Mouse (Mus musculus): Measurements from ENCODE around the gene St6galnac6. TPM values are rescaled to one million over a fixed set of nuclear protein-coding genes. Genes with fewer than 3 reads are reported as not detected.

The St6galnac6 gene
- polyA plus RNA-seq, 1 experiment from 2014 or later: 15.3 TPM

- WGBS: 61% methylated on average over 11 of the region's 11 CpGs
- H3K4me3 ChIP-seq (replicated peaks; ENCODE audit: low read depth, low read length): no peak overlapping the region
- DNase-seq (ENCODE audit: low spot score): no peak
Observed at GRCm38 (mm10) chr2:32589213-32589795, 10.2 kb upstream of the St6galnac6 start.

GRCm38 (mm10) chr2:32590224-32590623, 9.3 kb upstream of the St6galnac6 start:
- Histone ChIP-seq H3K4me3 (replicated peaks; ENCODE audit: low read depth, low read length) (no peak overlapping the region), H3K9ac (ENCODE audit: low read depth, low read length) (no peak overlapping the region), H3K4me1 (replicated peaks; ENCODE audit: insufficient read depth, low read length) (peaks cover 4% of the 10 kb centered on the region; the same call in 1 of the 2 replicates), H3K27ac (no peak overlapping the region), H3K36me3 (ENCODE audit: insufficient read depth, low read length) (peaks cover 6% of the 10 kb centered on the region; the same call in 1 of the 2 replicates), H3K27me3 (ENCODE audit: insufficient read depth, low read length) (no peaks in the 10 kb centered on the region), H3K9me3 (replicated peaks; ENCODE audit: low read length) (no peaks in the 10 kb centered on the region), H3K4me2 (ENCODE audit: low read length) (no peak overlapping the region)
- WGBS: 61% methylated on average over 10 of the region's 10 CpGs
- TF ChIP-seq CTCF (IDR thresholded peaks at IDR 0.05; ENCODE audit: low read depth): no peak
- no peak for ATAC-seq (replicated peaks; ENCODE audit: low FRiP score, low read depth)
- DNase-seq (ENCODE audit: low spot score): no peak

More at GRCm38 (mm10) chr2:32589213-32589795, 10.2 kb upstream of the St6galnac6 start:
- H3K27me3 ChIP-seq (ENCODE audit: insufficient read depth, low read length): no peaks in the 10 kb centered on the region
- TF ChIP-seq CTCF (IDR thresholded peaks at IDR 0.05; ENCODE audit: low read depth): no peak
- no peak overlapping the region for H3K9ac ChIP-seq (ENCODE audit: low read depth, low read length)
- H3K4me2 ChIP-seq (ENCODE audit: low read length): 0 out of 2 replicates have a peak overlapping the region, but pooled peaks have one; percentile 13
- ATAC-seq (replicated peaks; ENCODE audit: low FRiP score, low read depth): no peak
- H3K36me3 ChIP-seq (ENCODE audit: insufficient read depth, low read length): no peaks in the 10 kb centered on the region
- H3K4me1 ChIP-seq (replicated peaks; ENCODE audit: insufficient read depth, low read length): peaks cover 4% of the 10 kb centered on the region; the same call in 1 of the 2 replicates
- H3K27ac ChIP-seq: no peak overlapping the region
- no peaks in the 10 kb centered on the region for H3K9me3 ChIP-seq (replicated peaks; ENCODE audit: low read length)

- WGBS: 52% methylated on average over 6 of the region's 6 CpGs
- TF ChIP-seq CTCF (IDR thresholded peaks at IDR 0.05; ENCODE audit: low read depth): no peak
Observed at GRCm38 (mm10) chr2:32591249-32591648, 8.3 kb upstream of the St6galnac6 start.

GRCm38 (mm10) chr2:32596725-32597124, 2.8 kb upstream of the St6galnac6 start:
- ATAC-seq (replicated peaks; ENCODE audit: low FRiP score, low read depth): no peak
- TF ChIP-seq CTCF (IDR thresholded peaks at IDR 0.05; ENCODE audit: low read depth): no peak
- Histone ChIP-seq H3K9ac (ENCODE audit: low read depth, low read length) (no peak overlapping the region), H3K36me3 (ENCODE audit: insufficient read depth, low read length) (peaks cover 6% of the 10 kb centered on the region; the same call in 1 of the 2 replicates), H3K27ac (no peak overlapping the region), H3K4me1 (replicated peaks; ENCODE audit: insufficient read depth, low read length) (no peaks in the 10 kb centered on the region), H3K27me3 (ENCODE audit: insufficient read depth, low read length) (no peaks in the 10 kb centered on the region), H3K4me2 (ENCODE audit: low read length) (no peak overlapping the region), H3K9me3 (replicated peaks; ENCODE audit: low read length) (no peaks in the 10 kb centered on the region), H3K4me3 (replicated peaks; ENCODE audit: low read depth, low read length) (no peak overlapping the region)
- DNase-seq (ENCODE audit: low spot score): no peak
- WGBS: 89% methylated on average over 13 of the region's 13 CpGs

More at GRCm38 (mm10) chr2:32591249-32591648, 8.3 kb upstream of the St6galnac6 start:
- Histone ChIP-seq H3K27ac (no peak overlapping the region), H3K36me3 (ENCODE audit: insufficient read depth, low read length) (peaks cover 6% of the 10 kb centered on the region; the same call in 1 of the 2 replicates), H3K9me3 (replicated peaks; ENCODE audit: low read length) (no peaks in the 10 kb centered on the region), H3K27me3 (ENCODE audit: insufficient read depth, low read length) (no peaks in the 10 kb centered on the region), H3K4me3 (replicated peaks; ENCODE audit: low read depth, low read length) (no peak overlapping the region), H3K9ac (ENCODE audit: low read depth, low read length) (no peak overlapping the region), H3K4me2 (ENCODE audit: low read length) (no peak overlapping the region), H3K4me1 (replicated peaks; ENCODE audit: insufficient read depth, low read length) (peaks cover 4% of the 10 kb centered on the region; the same call in 1 of the 2 replicates)
- ATAC-seq (replicated peaks; ENCODE audit: low FRiP score, low read depth) (no peak), DNase-seq (ENCODE audit: low spot score) (no peak)

GRCm38 (mm10) chr2:32597248-32597647, 2.3 kb upstream of the St6galnac6 start:
- no peaks in the 10 kb centered on the region for H3K9me3 ChIP-seq (replicated peaks; ENCODE audit: low read length)
- DNase-seq (ENCODE audit: low spot score): no peak
- no peak for TF ChIP-seq CTCF (IDR thresholded peaks at IDR 0.05; ENCODE audit: low read depth)
- H3K9ac ChIP-seq (ENCODE audit: low read depth, low read length): no peak overlapping the region
- no peak overlapping the region for H3K27ac ChIP-seq
- H3K4me2 ChIP-seq (ENCODE audit: low read length): no peak overlapping the region
- no peak overlapping the region for H3K4me3 ChIP-seq (replicated peaks; ENCODE audit: low read depth, low read length)
- H3K36me3 ChIP-seq (ENCODE audit: insufficient read depth, low read length): peaks cover 6% of the 10 kb centered on the region; the same call in 1 of the 2 replicates
- no peak for ATAC-seq (replicated peaks; ENCODE audit: low FRiP score, low read depth)
- H3K4me1 ChIP-seq (replicated peaks; ENCODE audit: insufficient read depth, low read length): peaks cover 5% of the 10 kb centered on the region
- WGBS: 89% methylated on average over 5 of the region's 5 CpGs
- no peaks in the 10 kb centered on the region for H3K27me3 ChIP-seq (ENCODE audit: insufficient read depth, low read length)

- Histone ChIP-seq H3K27ac (no peak overlapping the region), H3K27me3 (ENCODE audit: insufficient read depth, low read length) (no peaks in the 10 kb centered on the region), H3K4me1 (replicated peaks; ENCODE audit: insufficient read depth, low read length) (peaks cover 7% of the 10 kb centered on the region), H3K9me3 (replicated peaks; ENCODE audit: low read length) (no peaks in the 10 kb centered on the region), H3K4me3 (replicated peaks; ENCODE audit: low read depth, low read length) (no peak overlapping the region), H3K9ac (ENCODE audit: low read depth, low read length) (no peak overlapping the region), H3K4me2 (ENCODE audit: low read length) (no peak overlapping the region), H3K36me3 (ENCODE audit: insufficient read depth, low read length) (peaks cover 6% of the 10 kb centered on the region; the same call in 1 of the 2 replicates)
- ATAC-seq (replicated peaks; ENCODE audit: low FRiP score, low read depth) (no peak), DNase-seq (ENCODE audit: low spot score) (no peak)
- 83% methylated on average over 5 of the region's 5 CpGs for WGBS
- TF ChIP-seq CTCF (IDR thresholded peaks at IDR 0.05; ENCODE audit: low read depth): no peak
Observed at GRCm38 (mm10) chr2:32597699-32598098, 1.8 kb upstream of the St6galnac6 start.

All from kidney, postnatal 0 days (tissue).